Mouse (Mus musculus) embryonic facial prominence, embryonic 13.5 days (tissue): ENCODE results near the gene 2610002M06Rik. TPM values are rescaled to one million over a fixed set of nuclear protein-coding genes. Genes with fewer than 3 reads are reported as not detected.

Experiments used
- polyA plus RNA-seq: library from polyadenylated mRNA; unstranded; fragments of >200 nt; fragmentation: Nextera tagmentation; extraction: Ambion mirVana; gene quantifications from 2 replicates; pipeline ENCODE4 v1.2.1, GENCODE M21; 2015

2610002M06Rik gene
- polyA plus RNA-seq, 1 experiment from 2014 or later = 11.1 TPM

Other genes with a start within 250 kb of the 2610002M06Rik start
- 2.5 and 4.2 TPM in 2 replicates for gene Tbx22, start 148.4 kb downstream of the 2610002M06Rik start, polyA plus RNA-seq
- gene Tent5d, start 23.7 kb downstream of the 2610002M06Rik start, polyA plus RNA-seq = not detected in 2 replicates
- not detected in 2 replicates for gene Gm732, start 132.1 kb upstream of the 2610002M06Rik start, polyA plus RNA-seq